Mouse (Mus musculus): ENCODE measurements at regions not wholly inside any gene's neighbourhood (a gene's known extent, or its start where the extent isn't known, plus 50 kb on each side); places are given as distances from the start of the nearest gene placed in this dataset.
"Not testable (repeated sequence)": the region's sequence is repeated elsewhere in the genome, so short reads cannot be mapped to it uniquely, and the experiment has no call there.

DNA sequence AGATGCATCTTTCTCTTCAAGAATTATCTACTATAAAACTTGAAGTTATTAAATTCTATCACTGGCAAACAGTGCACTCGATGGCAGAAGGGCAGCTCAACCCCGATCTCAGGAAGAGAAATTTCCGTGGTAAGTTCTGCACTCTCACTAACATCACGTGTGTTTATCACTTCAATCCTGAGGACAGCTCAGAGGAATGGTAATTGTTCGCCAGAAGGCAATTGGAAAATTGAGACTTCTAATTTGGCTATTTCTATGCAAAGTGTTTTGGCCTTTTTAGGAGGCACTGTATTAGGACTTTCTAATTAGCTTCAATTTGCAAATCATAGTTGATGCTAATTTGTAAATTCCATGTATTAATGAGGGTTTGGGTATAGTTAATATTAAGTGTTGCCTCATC, 977.3 kb downstream of the Defb40 start:
- no peak for DNase-seq

DNA sequence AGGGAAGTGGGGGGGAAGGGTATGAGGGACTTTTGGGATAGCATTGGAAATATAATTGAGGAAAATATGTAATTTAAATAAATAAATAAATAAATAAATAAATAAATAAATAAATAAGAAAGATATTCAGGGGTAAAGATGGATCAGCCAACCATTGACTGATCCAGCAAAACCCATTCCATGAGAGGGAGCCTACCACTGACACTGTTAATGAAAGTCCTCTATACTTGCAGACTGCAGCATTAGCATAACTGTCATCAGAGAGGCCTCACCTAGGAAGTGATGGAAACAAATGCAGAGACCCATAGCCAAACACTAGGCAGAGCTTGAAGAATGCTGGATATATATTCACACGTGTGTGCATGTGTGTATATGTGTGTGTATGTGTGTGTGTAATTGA, 993.3 kb downstream of the Defb40 start:
- no peak for DNase-seq

DNA sequence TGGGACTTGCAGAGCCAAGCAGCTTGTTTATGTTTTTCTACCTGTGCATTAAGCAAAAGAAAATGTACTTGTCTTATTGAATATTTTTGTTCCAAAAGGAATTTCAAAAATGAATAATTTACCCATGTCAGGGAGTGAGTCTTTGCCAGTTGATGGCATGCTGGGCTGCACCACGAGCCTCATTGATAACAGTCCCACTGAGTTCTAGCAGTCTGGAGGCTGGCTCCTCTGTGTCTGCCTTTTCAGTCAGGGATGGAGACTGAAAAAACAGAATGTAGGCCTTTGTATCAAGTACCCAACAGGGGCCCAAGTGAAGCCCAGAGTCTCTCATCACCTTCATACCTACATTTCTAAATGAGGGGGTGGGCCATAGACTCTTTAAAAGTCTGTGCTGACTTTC, 1029.2 kb downstream of the Defb40 start:
- no peak for DNase-seq

DNA sequence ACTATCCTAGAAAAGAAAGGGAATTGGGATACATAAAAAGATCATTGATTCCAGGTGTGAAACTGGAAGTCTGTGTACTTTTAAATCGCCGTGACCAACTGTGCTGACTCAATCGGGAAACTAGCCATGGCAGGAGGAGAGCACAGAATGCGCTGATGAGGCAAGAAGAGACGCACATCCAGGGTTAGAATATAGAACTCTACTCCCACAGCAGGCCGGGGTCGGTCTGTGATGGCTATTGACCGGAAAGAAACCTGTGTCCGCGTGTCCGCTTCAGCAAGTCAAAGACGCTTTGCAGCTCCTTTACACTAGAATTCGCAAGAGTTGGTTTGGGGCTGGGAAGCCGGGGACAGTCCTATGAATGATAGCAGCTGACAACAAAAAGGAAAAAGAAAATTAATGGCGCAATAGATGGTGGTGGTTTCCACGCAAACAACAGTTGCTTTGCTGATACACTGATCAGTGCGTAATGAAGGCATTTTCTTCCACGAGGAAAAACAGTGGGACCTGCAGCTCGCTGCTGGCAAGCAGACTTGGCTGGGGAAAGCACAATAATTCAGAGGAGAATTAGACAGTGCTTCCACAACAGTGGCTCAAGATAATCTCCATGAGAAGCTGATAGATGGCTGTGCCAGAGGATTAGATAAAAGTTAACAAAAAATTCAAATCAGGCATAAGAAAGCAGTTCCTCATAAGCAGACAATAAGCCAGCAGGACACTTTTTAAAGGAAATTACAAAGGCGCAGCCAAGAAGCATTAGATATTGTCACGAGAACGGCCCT, 1029.8 kb downstream of the Defb40 start:
- DNase-seq = no peak

DNA sequence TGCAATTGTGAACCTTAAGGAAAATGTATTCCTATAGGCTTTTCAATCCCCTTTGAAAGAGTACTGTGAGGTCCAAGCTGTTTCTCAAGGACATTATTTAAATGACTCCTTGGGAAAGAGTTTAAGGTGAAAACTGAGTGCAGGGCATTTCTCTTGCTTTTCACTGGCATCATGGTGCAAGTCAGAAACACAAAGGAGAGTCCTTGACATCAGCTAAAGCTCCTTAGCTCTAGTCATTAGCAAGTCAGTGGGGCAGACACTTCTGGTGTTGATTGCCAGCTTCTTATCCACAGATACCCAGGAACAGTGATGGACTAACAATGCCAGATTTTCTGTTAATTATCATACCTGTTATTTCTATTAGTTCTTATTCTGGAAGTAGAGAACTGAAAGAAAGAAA, 1043.4 kb downstream of the Defb40 start:
- no peak for DNase-seq

DNA sequence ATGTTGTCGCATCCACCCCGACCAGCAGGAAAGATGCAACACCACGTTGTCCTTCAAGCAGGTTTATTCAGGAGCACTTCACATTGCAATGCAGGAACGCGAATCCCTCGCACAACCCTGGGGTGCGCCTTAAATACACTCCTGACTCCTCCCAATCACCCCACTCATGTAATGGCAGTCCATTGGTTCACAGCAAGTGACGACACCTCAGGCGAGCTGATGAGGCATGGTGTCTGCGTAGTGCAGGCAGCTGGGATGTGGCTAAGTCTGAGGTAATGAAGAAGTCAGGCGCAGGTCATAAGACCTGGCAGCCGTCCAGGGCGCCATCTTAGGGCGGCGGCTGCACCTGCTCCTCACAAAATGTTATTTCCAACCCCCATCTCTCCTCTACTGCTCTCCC, 1068.7 kb downstream of the Defb40 start:
- no peak for DNase-seq

DNA sequence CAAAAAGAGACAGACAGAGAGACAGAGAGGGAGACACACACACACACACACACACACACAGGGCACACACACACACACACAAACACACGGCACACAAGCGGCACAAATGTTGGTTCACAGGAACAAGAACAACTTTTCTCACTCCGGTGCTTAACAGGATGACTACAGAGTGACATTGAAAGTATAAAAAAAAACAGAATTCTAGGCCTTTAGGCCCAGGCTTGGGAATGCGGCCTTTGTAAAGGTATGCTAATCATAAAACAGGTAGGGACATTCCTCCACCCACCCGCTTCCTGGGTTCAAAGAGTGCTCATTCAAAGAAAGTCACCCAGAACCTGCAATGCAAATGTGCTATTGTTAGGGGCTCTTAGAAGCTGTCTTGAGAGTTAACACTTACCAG, 1089.5 kb downstream of the Defb40 start:
- not testable (repeated sequence) for DNase-seq

DNA sequence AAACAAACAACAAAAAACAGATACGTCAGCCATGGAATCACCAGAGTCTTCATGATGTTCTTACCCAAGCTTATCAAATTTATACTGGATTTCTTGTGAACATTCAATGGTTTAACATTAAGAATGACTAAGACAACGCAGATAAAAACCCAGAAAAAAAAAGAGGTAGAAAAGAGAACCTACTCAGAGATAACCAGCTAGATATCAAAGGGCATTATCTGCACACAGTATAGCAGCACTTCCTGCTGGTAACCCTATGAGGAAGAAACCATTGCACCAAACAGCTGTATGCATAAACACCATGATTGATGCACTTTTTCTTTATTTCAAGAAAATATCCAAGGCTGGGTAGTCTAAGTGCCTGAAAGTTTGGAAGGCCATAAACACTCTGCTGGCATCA, 1114.7 kb downstream of the Defb40 start:
- DNase-seq = no peak

Measured in right cerebral cortex, postnatal 14 days (tissue).